Mouse (Mus musculus) c-Kit-positive CD71-positive TER-119-negative erythroid progenitor cells, embryonic 14.5 days (primary cell): ENCODE results near the gene Il21.

Source experiments
- DNase-seq: peaks from one replicate; pipeline ENCODE4 v3.0.0-alpha.2; 2013; ENCODE audit warnings: low read depth

The Il21 gene

GRCm38 (mm10) chr3:37232586-37233222 lies at the start of gene Il21:
Gene Il21, minus strand, starts transcription at chr3:37232636.
- DNase-seq, result no peak

DNA sequence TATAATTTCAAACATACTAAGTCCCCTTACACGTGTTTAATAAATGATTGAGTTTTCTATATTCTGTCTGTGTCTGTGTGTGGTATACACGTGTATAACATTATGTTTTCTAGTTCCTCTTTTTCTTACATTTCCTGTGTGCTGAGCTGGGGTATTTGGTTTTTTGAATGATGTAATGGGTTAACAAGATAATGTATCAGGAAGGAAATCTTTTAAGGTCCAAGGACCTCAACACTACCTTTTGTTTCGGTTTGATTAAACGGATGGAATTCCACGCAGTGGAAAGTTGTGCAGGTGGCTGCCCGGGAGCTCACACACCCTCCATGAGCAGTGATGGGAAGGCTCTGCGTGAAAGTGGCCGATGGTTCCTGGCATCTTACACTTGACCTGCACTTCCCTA lies 48.4 kb upstream of the Il21 start:
- no peak for DNase-seq

- DNase-seq, result no peak
Observed at GRCm38 (mm10) chr3:37280221-37280620, 47.8 kb upstream of the Il21 start.

GRCm38 (mm10) chr3:37274661-37275060 lies 42.2 kb upstream of the Il21 start:
- peak; percentile 55 for DNase-seq

- no peak for DNase-seq
Observed at GRCm38 (mm10) chr3:37273092-37273491, 40.7 kb upstream of the Il21 start.

DNA sequence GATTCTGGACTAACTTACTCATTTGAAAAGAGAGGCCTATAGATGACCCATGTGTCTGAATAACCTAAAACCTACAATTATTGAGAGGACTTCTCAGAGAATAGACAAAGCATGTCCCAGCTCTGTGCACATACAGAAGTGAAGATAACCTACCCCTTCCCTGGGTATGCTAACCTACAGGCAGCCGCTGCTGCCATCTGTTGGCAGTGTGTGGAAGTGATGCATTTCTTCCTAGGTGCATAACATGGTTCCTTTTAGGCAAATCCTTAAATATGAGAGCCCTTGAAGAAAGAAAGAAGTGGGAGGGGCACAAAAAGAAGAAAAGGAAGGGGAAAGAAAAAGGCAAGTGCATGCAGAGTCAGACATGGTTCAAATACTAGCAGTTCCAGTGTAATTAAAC lies 38.8 kb upstream of the Il21 start:
- peak; percentile 55 for DNase-seq

DNA sequence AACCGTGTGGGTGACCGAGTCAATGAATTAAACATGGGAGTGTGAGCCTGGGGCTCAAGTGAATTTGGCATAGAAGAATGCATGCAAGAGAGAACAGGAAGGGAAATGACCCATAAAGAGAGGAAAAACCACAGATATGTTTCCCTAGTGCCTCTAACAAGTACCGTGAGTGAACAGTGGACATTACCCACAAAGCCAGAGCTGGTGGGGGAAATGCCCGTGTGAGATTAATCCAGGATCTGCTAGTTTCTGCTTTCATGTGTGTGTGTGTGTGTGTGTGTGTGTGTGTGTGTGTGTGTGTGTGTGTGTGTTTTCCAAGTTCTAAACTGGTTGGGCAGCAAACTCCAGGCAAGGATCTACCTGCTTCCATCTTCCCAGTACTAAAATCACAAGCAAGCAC lies 37.5 kb upstream of the Il21 start:
- no peak for DNase-seq

DNA sequence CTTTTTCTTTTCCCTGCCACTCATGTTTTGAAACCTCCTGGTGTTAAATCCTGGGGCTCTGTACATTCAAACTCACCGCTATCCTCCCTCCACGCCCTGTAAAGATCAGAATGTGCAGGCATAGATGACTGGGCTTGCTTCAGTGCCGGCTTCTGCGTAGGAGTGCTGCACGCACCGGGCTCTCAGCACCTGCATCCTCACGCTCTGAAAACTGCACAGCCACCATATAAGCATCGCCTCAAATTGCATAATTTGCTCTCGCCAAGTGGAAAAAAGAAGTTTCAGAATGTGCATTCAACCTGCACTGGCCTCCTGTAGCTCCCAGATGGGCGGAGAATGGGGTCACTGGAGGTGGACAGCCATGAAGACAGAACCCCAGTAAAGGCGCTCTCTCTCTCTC lies 35.9 kb upstream of the Il21 start:
- DNase-seq, result no peak

DNA sequence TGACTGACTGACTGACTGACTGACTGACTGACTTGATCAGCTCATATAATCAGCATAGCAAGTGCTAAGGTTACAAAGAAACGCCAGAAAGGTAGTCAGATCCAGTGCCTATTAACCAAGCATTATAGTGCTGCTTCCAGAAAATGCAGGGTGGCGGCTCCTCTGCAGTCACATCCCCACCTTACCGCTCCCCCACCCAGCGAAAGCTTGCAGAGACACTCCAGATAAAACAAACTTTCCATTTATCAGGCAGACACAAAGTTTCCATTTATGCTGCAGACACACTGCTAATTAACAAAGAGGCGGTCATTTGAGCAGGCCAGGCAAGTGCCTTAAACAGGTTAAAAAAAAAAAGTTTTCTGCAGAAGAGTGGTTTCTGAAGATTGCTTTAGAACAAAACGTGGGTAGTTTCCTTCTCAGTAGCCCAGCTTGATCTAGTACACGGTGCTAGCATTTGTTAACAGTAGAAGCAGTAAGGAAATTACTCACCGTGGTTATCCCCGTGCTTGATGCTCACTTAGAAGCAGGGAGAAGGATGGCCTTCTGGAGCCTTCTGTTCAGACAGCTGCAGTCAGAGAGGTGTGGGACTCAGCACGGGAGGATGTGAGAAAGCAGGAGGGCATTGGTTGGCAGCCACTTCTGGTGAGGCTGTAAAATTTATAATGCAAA lies 27.0 kb upstream of the Il21 start:
- DNase-seq, result peak; percentile 29

GRCm38 (mm10) chr3:37257776-37258175 lies 25.3 kb upstream of the Il21 start:
- DNase-seq, result no peak

DNA sequence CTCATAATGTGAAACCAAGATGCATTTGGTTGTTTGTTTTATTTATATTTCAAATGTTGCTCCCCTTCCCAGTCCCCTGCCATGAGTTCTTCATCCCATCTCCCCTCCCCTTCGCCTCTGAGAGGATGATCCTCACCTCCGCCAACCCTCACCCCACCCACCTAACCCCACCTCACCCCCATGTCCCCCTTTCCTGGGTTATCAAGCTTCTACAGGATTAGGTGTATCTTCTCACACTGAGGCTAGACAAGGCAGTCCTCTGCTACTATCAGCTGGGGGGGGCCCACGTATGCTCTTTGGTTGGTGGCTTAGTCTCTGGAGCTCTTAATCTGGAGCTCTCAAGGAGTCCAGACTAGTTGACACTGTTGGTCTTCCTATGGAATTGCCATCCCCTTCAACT lies 18.5 kb upstream of the Il21 start:
- no peak for DNase-seq

DNA sequence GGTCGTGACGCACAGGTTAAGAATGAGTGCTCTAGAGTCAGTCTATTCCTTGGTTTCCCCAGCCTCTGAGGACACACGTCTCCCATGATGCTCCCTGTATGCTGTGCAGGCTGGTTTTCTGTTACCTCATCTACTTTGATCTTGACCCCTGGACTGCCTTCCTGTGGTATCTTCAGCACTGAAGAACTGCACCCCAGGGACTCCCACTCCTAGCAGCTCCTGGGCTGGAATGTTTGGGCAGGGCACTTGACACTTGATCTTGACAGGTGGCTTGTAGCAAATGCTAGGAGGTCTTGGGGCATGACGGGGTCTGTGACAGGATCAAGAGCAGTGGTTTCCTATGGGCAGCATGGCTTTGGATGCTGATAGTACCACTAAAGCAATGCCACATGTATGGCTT lies 2.6 kb upstream of the Il21 start:
- no peak for DNase-seq

GRCm38 (mm10) chr3:37231153-37231552 lies 1.3 kb downstream of the Il21 start:
- no peak for DNase-seq

DNA sequence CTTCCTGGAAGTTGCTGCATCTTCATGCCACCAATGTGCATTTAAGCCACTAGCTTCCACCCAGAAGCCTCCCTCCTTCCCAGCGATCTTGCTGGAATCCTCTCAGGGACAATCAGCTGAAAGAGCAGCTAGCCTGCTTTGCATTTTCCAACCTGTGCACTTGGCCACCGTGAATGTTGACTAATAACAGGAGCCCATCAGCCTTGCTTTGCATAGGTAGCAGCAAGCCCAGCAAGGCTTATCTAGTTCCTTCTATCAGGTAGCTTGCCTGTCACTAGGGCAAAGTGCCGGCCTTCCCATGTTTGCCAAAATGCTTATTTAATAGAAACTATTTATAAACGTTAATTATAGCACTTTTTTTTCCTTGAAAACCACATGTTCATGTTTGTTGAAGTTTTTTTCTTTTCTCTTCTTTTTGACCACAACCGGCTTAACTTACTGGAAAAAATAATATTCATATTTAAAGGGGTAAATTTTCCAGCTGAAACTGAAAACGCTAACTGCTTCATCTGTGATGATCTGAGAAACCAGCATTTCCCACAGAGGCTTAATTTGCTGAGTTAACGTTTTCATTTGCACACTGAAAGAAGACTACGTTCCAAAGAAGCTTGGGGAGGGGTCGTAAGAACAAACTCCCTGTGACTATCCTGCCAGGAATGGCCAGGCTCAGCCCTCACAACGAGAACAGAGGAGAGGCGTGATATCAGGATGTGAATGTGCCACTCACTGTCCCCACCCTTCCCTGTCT lies 3.2 kb downstream of the Il21 start:
- no peak for DNase-seq

- DNase-seq, result no peak
Observed at GRCm38 (mm10) chr3:37225124-37225523, 7.3 kb downstream of the Il21 start.

GRCm38 (mm10) chr3:37219071-37219470 lies 13.4 kb downstream of the Il21 start:
- no peak for DNase-seq

- no peak for DNase-seq
Observed at GRCm38 (mm10) chr3:37205226-37205800, 27.1 kb downstream of the Il21 start.

DNA sequence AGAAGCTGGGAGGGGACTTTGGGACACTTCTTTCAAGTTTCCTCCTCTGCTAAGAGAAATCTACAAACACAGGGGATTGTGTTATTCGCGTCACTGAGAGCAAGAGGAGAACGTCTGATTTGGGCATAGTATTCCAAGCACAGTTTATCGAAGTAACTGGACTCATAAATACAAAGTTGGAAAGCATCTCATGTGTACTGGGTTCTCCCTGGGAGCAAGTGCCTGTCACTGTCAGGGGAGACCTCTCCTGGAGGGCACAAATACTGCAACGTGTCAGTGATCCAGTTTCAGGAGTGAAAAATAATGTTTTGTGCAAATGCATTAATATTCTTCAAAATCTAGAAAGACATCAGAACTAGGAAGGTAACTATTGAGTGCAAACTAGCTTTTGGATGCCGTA lies 27.9 kb downstream of the Il21 start:
- peak; percentile 30 for DNase-seq

- peak; percentile 85 for DNase-seq
Observed at GRCm38 (mm10) chr3:37203984-37204428, 28.4 kb downstream of the Il21 start.

DNA sequence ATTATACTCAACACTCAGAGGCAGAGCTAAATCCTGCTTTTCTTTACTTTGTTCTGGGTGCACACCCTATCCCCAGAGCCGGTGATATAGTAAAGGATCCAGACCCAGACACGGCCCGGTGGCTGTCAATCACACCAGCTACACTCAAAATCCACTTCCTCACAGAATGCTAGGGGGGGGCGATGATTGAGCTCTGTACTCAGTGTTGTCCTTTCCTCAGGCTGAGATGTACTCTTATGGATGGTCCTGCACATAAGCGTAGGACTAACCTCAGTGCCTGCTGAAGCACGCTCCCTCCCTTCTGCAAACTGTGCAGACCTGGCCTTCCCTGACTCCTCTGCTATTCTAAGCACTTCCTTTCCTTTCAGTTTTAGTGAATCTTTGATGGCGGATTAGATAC lies 29.6 kb downstream of the Il21 start:
- no peak for DNase-seq

DNA sequence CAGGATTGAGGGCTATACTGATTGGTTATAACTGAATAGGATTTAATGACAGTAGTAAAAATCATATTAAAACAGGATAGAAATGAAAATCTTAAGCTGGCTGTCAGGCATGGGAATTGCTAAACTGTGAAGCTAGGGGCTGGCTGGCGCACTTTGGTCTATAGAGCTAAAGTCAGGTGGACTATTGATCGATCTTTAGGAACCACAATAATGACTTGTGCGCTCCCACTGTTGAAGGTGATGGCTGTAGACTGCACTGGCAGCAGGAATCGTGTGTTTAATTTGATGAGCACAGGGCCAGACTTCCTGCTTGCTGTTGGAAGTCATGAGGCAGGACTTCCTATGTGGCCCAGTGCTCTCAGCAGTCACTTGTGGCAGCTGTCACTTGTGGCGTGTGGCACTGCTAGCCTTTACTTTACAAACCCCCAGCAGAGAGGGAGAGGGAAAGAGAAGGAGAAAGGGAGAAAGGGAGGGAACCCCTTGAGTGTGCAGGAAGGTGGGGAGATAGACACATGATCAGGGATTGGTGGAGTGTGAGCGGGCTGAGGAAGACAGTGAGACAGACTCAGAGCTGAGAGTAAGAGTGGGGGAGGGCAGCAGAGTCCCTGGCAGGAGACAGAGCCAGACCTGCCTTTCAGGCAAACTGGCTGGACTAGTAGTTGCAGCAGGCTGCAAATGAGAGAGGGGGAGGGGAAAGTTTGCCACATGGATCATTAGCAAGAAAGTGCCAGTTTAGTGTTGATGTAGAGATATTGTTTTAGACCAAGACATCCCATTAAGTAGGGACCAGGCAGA lies 31.1 kb downstream of the Il21 start:
- no peak for DNase-seq

GRCm38 (mm10) chr3:37198302-37198701 lies 34.1 kb downstream of the Il21 start:
- DNase-seq, result no peak
